Mouse (Mus musculus) liver, embryonic 14.5 days (tissue): ENCODE measurements around the gene Mark1.

Experiments
- CTCF ChIP-seq: IDR thresholded peaks from 2 replicates; pipeline ENCODE4 v1.5.1; 2016; ENCODE audit warnings: antibody characterized with exemption, low read depth, control low read depth
- EP300 ChIP-seq: IDR thresholded peaks from 2 replicates; pipeline ENCODE4 v1.6.1; 2016; ENCODE audit warnings: antibody characterized with exemption, low read depth

GRCm38 (mm10) chr1:184903697-184904096 is 95.7 kb downstream of the Mark1 start:
- TF ChIP-seq CTCF (no peak), EP300 (no peak)
